23 mouse cellular contexts compared by ENCODE assay signal in genomic region chr3:122964301-122964700, GRCm38 (mm10). TPM values are rescaled to one million over a fixed set of nuclear protein-coding genes. Genes with fewer than 3 reads are reported as not detected.
"Had no signal": no experiment of that assay in that cellular context is flagged by ENCODE, and none has a peak within 500 bp of the region (broad histone marks: within the 10 kb centered on the region; RNA-seq: fewer than 3 reads in every experiment).

No protein-coding gene starts in this region.

- H3K4me2 ChIP-seq: lung, embryonic 14.5 days; midbrain, embryonic 12.5 days; midbrain, embryonic 15.5 days; neural tube, embryonic 12.5 days; stomach, embryonic 15.5 days had no signal

- ATAC-seq: midbrain, embryonic 15.5 days had no signal

- DNase-seq: lung, adult 18-20 months; lung, embryonic 14.5 days; lung, postnatal 10 days; lung, postnatal 4 days; right cerebral cortex, postnatal 14 days; thymus, adult 2 months; thymus, postnatal 25 days had no signal

- H3K4me3 ChIP-seq: midbrain, embryonic 10.5 days; midbrain, embryonic 12.5 days; midbrain, embryonic 15.5 days; neural tube, embryonic 12.5 days; stomach, embryonic 15.5 days had no signal

- H3K27ac ChIP-seq: liver, embryonic 14.5 days; midbrain, embryonic 10.5 days; midbrain, embryonic 12.5 days; midbrain, embryonic 15.5 days; neural tube, embryonic 12.5 days; stomach, embryonic 15.5 days; stomach, postnatal 0 days had no signal

- H3K36me3 ChIP-seq: midbrain, embryonic 15.5 days; neural tube, embryonic 12.5 days had no signal

- H3K9ac ChIP-seq: liver, embryonic 14.5 days; lung, embryonic 14.5 days; midbrain, embryonic 12.5 days; midbrain, embryonic 15.5 days; neural tube, embryonic 12.5 days; stomach, embryonic 15.5 days had no signal

- H3K9me3 ChIP-seq: midbrain, embryonic 10.5 days; midbrain, embryonic 12.5 days; midbrain, embryonic 15.5 days; neural tube, embryonic 12.5 days; stomach, embryonic 15.5 days had no signal

- H3K27me3 ChIP-seq: midbrain, embryonic 12.5 days; midbrain, embryonic 15.5 days; neural tube, embryonic 12.5 days; stomach, embryonic 15.5 days had no signal

- H3K4me1 ChIP-seq: midbrain, embryonic 10.5 days; midbrain, embryonic 12.5 days; midbrain, embryonic 15.5 days; neural tube, embryonic 12.5 days; stomach, embryonic 15.5 days had no signal

RNA-seq across cellular contexts. Expression of gene Gm10959, which starts 45.1 kb away (rescaled TPM):
- total RNA-seq: megakaryocyte-erythroid progenitor cell, adult 5-6 weeks; midbrain, postnatal 0 days; monocyte, adult 5-6 weeks; neutrophil, adult 5-6 weeks had no signal
- polyA plus RNA-seq: liver, embryonic 14.5 days; liver, embryonic 16.5 days; lung, embryonic 14.5 days; lung, embryonic 16.5 days; midbrain, embryonic 10.5 days; midbrain, embryonic 12.5 days; midbrain, embryonic 15.5 days; midbrain, postnatal 0 days; neural tube, embryonic 12.5 days; neural tube, embryonic 14.5 days; spleen, adult 2 months; stomach, embryonic 15.5 days; stomach, postnatal 0 days; testis, adult 2 months; thymus, adult 2 months had no signal
